Mouse (Mus musculus): ENCODE measurements at regions not wholly inside any gene's neighbourhood (a gene's known extent, or its start where the extent isn't known, plus 50 kb on each side); places are given as distances from the start of the nearest gene placed in this dataset.

GRCm38 (mm10) chr10:126133957-126134356 is 168.0 kb downstream of the Lrig3 start:
- intact Hi-C loops (cut with DNase I): no loop called here
- no peak for TF ChIP-seq CTCF (IDR thresholded peaks at IDR 0.05)
- Histone ChIP-seq H3K4me3 (no peak overlapping the region), H3K27ac (no peak overlapping the region)
- no peak for DNase-seq

GRCm38 (mm10) chr10:126138585-126138984 is 172.6 kb downstream of the Lrig3 start:
- DNase-seq: no peak
- Histone ChIP-seq H3K27ac (no peak overlapping the region), H3K4me3 (no peak overlapping the region)
- intact Hi-C loops (cut with DNase I): no loop called here
- no peak for TF ChIP-seq CTCF (IDR thresholded peaks at IDR 0.05)

GRCm38 (mm10) chr10:126141586-126141985 is 175.6 kb downstream of the Lrig3 start:
- intact Hi-C loops (cut with DNase I): no loop called here
- peak overlapping the region; percentile 55; the same call in 1 of the 2 replicates for H3K4me3 ChIP-seq
- DNase-seq: no peak
- TF ChIP-seq CTCF (IDR thresholded peaks at IDR 0.05): no peak
- H3K27ac ChIP-seq: peak overlapping the region; percentile 75

GRCm38 (mm10) chr10:126143833-126144232 is 177.9 kb downstream of the Lrig3 start:
- no peak for TF ChIP-seq CTCF (IDR thresholded peaks at IDR 0.05)
- Histone ChIP-seq H3K4me3 (peak overlapping the region; percentile 61), H3K27ac (peak overlapping the region; percentile 67)
- peak; percentile 80 for DNase-seq
- intact Hi-C loops (cut with DNase I): no loop called here

GRCm38 (mm10) chr10:126144609-126145202 is 178.7 kb downstream of the Lrig3 start:
- no peak for TF ChIP-seq CTCF (IDR thresholded peaks at IDR 0.05)
- H3K4me3 ChIP-seq: peak overlapping the region; percentile 61
- H3K27ac ChIP-seq: peak overlapping the region; percentile 67
- intact Hi-C loops (cut with DNase I): no loop called here
- DNase-seq: no peak

GRCm38 (mm10) chr10:126157300-126157699 is 191.3 kb downstream of the Lrig3 start:
- TF ChIP-seq CTCF (IDR thresholded peaks at IDR 0.05): no peak
- DNase-seq: peak; percentile 59

GRCm38 (mm10) chr10:126165215-126165614 is 199.2 kb downstream of the Lrig3 start:
- TF ChIP-seq CTCF (IDR thresholded peaks at IDR 0.05): no peak
- no peak for DNase-seq
- H3K4me3 ChIP-seq: no peak overlapping the region
- H3K27ac ChIP-seq: no peak overlapping the region
- intact Hi-C loops (cut with DNase I): no loop called here

More at GRCm38 (mm10) chr10:126157300-126157699, 191.3 kb downstream of the Lrig3 start:
- intact Hi-C loops (cut with DNase I): no loop called here
- Histone ChIP-seq H3K27ac (no peak overlapping the region), H3K4me3 (no peak overlapping the region)

GRCm38 (mm10) chr10:126169095-126169873 is 203.3 kb downstream of the Lrig3 start:
- intact Hi-C loops (cut with DNase I): no loop called here
- peak overlapping the region; percentile 41 for H3K4me3 ChIP-seq
- no peak for DNase-seq
- no peak overlapping the region for H3K27ac ChIP-seq
- no peak for TF ChIP-seq CTCF (IDR thresholded peaks at IDR 0.05)

GRCm38 (mm10) chr10:126169874-126170163 is 203.9 kb downstream of the Lrig3 start:
- DNase-seq: peak; percentile 44
- intact Hi-C loops (cut with DNase I): loop anchor here (10.0 kb wide), 1 partner anchor 155 kb away; no protein-coding TSS in a partner anchor
- Histone ChIP-seq H3K4me3 (peak overlapping the region; percentile 41), H3K27ac (no peak overlapping the region)
- peak; percentile 52 for TF ChIP-seq CTCF (IDR thresholded peaks at IDR 0.05)

- no peak for DNase-seq
- Histone ChIP-seq H3K4me3 (no peak overlapping the region), H3K27ac (no peak overlapping the region)
- intact Hi-C loops (cut with DNase I): loop anchor here (10.0 kb wide), 1 partner anchor 148 kb away; no protein-coding TSS in a partner anchor
- TF ChIP-seq CTCF (IDR thresholded peaks at IDR 0.05): no peak
Measured at GRCm38 (mm10) chr10:126176759-126177473, 210.9 kb downstream of the Lrig3 start.

- intact Hi-C loops (cut with DNase I): no loop called here
- H3K4me3 ChIP-seq: no peak overlapping the region
- no peak for DNase-seq
- H3K27ac ChIP-seq: no peak overlapping the region
- no peak for TF ChIP-seq CTCF (IDR thresholded peaks at IDR 0.05)
Measured at GRCm38 (mm10) chr10:126182386-126182785, 216.4 kb downstream of the Lrig3 start.

GRCm38 (mm10) chr10:126183961-126184360 is 218.0 kb downstream of the Lrig3 start:
- TF ChIP-seq CTCF (IDR thresholded peaks at IDR 0.05): no peak
- Histone ChIP-seq H3K27ac (no peak overlapping the region), H3K4me3 (no peak overlapping the region)
- intact Hi-C loops (cut with DNase I): no loop called here
- DNase-seq: no peak

- TF ChIP-seq CTCF (IDR thresholded peaks at IDR 0.05): no peak
- no peak for DNase-seq
- no peak overlapping the region for H3K4me3 ChIP-seq
- no peak overlapping the region for H3K27ac ChIP-seq
- intact Hi-C loops (cut with DNase I): no loop called here
Measured at GRCm38 (mm10) chr10:126185410-126185809, 219.4 kb downstream of the Lrig3 start.
